Mouse (Mus musculus): ENCODE results near the gene Wars. TPM values are rescaled to one million over a fixed set of nuclear protein-coding genes. Genes with fewer than 3 reads are reported as not detected.

Gene Wars
- polyA plus RNA-seq, 1 experiment from 2014 or later: 103 TPM

GRCm38 (mm10) chr12:108928249-108928648 is 34.3 kb upstream of the Wars start:
- Histone ChIP-seq H3K27me3 (no peaks in the 10 kb centered on the region), H3K36me3 (ENCODE audit: poor library complexity, severe bottlenecking) (no peaks in the 10 kb centered on the region), H3K4me1 (peaks cover 20% of the 10 kb centered on the region), H3K9me3 (replicated peaks) (no peaks in the 10 kb centered on the region), H3K4me3 (no peak overlapping the region), H3K27ac (no peak overlapping the region), H3K9ac (no peak overlapping the region), H3K4me2 (no peak overlapping the region)
- ATAC-seq: no peak
- 88% methylated on average over 2 of the region's 2 CpGs for WGBS

GRCm38 (mm10) chr12:108926606-108927111 is 32.7 kb upstream of the Wars start:
- no peaks in the 10 kb centered on the region for H3K36me3 ChIP-seq (ENCODE audit: poor library complexity, severe bottlenecking)
- H3K9me3 ChIP-seq (replicated peaks): no peaks in the 10 kb centered on the region
- H3K4me1 ChIP-seq: peaks cover 10% of the 10 kb centered on the region
- WGBS: 68% methylated on average over 9 of the region's 11 CpGs
- no peak overlapping the region for H3K4me2 ChIP-seq
- H3K27me3 ChIP-seq: no peaks in the 10 kb centered on the region
- H3K9ac ChIP-seq: no peak overlapping the region
- no peak for ATAC-seq
- no peak overlapping the region for H3K4me3 ChIP-seq
- H3K27ac ChIP-seq: no peak overlapping the region

- no peak overlapping the region for H3K4me2 ChIP-seq
These were observed 24.8 kb upstream of the Wars start for GRCm38 (mm10) chr12:108918753-108919152.

GRCm38 (mm10) chr12:108917509-108917908 is 23.5 kb upstream of the Wars start:
- Histone ChIP-seq H3K4me2 (peak overlapping the region; percentile 22), H3K9me3 (replicated peaks) (no peaks in the 10 kb centered on the region), H3K9ac (no peak overlapping the region), H3K4me3 (no peak overlapping the region), H3K36me3 (ENCODE audit: poor library complexity, severe bottlenecking) (no peaks in the 10 kb centered on the region), H3K27me3 (0 out of 2 replicates have a peak, but pooled peaks cover 4% of the 10 kb centered on the region), H3K27ac (peak overlapping the region; percentile 54), H3K4me1 (peaks cover 65% of the 10 kb centered on the region)
- 13% methylated on average over 9 of the region's 9 CpGs for WGBS
- peak; percentile 27; the same call in 1 of the 2 replicates for ATAC-seq

More at GRCm38 (mm10) chr12:108918753-108919152, 24.8 kb upstream of the Wars start:
- WGBS: 71% methylated on average over 4 of the region's 4 CpGs
- H3K27ac ChIP-seq: peak overlapping the region; percentile 37; the same call in 1 of the 2 replicates
- no peak for ATAC-seq
- 0 out of 2 replicates have a peak, but pooled peaks cover 4% of the 10 kb centered on the region for H3K27me3 ChIP-seq
- H3K4me3 ChIP-seq: no peak overlapping the region
- no peaks in the 10 kb centered on the region for H3K9me3 ChIP-seq (replicated peaks)
- peaks cover 55% of the 10 kb centered on the region for H3K4me1 ChIP-seq
- no peak overlapping the region for H3K9ac ChIP-seq
- H3K36me3 ChIP-seq (ENCODE audit: poor library complexity, severe bottlenecking): no peaks in the 10 kb centered on the region

- Histone ChIP-seq H3K9me3 (replicated peaks) (no peaks in the 10 kb centered on the region), H3K36me3 (ENCODE audit: poor library complexity, severe bottlenecking) (no peaks in the 10 kb centered on the region), H3K4me1 (peaks cover 70% of the 10 kb centered on the region), H3K27me3 (0 out of 2 replicates have a peak, but pooled peaks cover 4% of the 10 kb centered on the region), H3K27ac (peak overlapping the region; percentile 32; the same call in 1 of the 2 replicates), H3K4me2 (no peak overlapping the region), H3K9ac (no peak overlapping the region), H3K4me3 (no peak overlapping the region)
- WGBS: 30% methylated on average over 7 of the region's 7 CpGs
- ATAC-seq: peak; percentile 66
These were observed 22.6 kb upstream of the Wars start for GRCm38 (mm10) chr12:108916447-108917042.

- ATAC-seq: peak; percentile 76
- H3K27me3 ChIP-seq: 0 out of 2 replicates have a peak, but pooled peaks cover 4% of the 10 kb centered on the region
- H3K36me3 ChIP-seq (ENCODE audit: poor library complexity, severe bottlenecking): no peaks in the 10 kb centered on the region
- H3K4me1 ChIP-seq: peaks cover 76% of the 10 kb centered on the region
- H3K9me3 ChIP-seq (replicated peaks): no peaks in the 10 kb centered on the region
- no peak overlapping the region for H3K9ac ChIP-seq
- no peak overlapping the region for H3K4me2 ChIP-seq
- H3K27ac ChIP-seq: no peak overlapping the region
- H3K4me3 ChIP-seq: no peak overlapping the region
- 9% methylated on average over 6 of the region's 6 CpGs for WGBS
These were observed 21.9 kb upstream of the Wars start for GRCm38 (mm10) chr12:108915893-108916292.

- ATAC-seq: no peak
- Histone ChIP-seq H3K9ac (peak overlapping the region; percentile 12), H3K4me2 (no peak overlapping the region), H3K27me3 (0 out of 2 replicates have a peak, but pooled peaks cover 4% of the 10 kb centered on the region), H3K9me3 (replicated peaks) (no peaks in the 10 kb centered on the region), H3K4me3 (no peak overlapping the region), H3K36me3 (ENCODE audit: poor library complexity, severe bottlenecking) (no peaks in the 10 kb centered on the region), H3K27ac (peak overlapping the region; percentile 32; the same call in 1 of the 2 replicates), H3K4me1 (peaks cover 83% of the 10 kb centered on the region)
- 62% methylated on average over 12 of the region's 12 CpGs for WGBS
These were observed 20.9 kb upstream of the Wars start for GRCm38 (mm10) chr12:108914709-108915340.

GRCm38 (mm10) chr12:108914198-108914597 is 20.2 kb upstream of the Wars start:
- WGBS: 27% methylated on average over 3 of the region's 3 CpGs
- no peak overlapping the region for H3K4me3 ChIP-seq
- no peaks in the 10 kb centered on the region for H3K36me3 ChIP-seq (ENCODE audit: poor library complexity, severe bottlenecking)
- no peak overlapping the region for H3K4me2 ChIP-seq
- no peaks in the 10 kb centered on the region for H3K9me3 ChIP-seq (replicated peaks)
- peak overlapping the region; percentile 12; the same call in 1 of the 2 replicates for H3K9ac ChIP-seq
- H3K27me3 ChIP-seq: 0 out of 2 replicates have a peak, but pooled peaks cover 4% of the 10 kb centered on the region
- peaks cover 83% of the 10 kb centered on the region for H3K4me1 ChIP-seq
- peak overlapping the region; percentile 32; the same call in 1 of the 2 replicates for H3K27ac ChIP-seq
- no peak for ATAC-seq

- no peak for ATAC-seq
- Histone ChIP-seq H3K4me1 (peaks cover 73% of the 10 kb centered on the region), H3K27ac (no peak overlapping the region), H3K27me3 (0 out of 2 replicates have a peak, but pooled peaks cover 4% of the 10 kb centered on the region), H3K9ac (no peak overlapping the region), H3K4me3 (no peak overlapping the region), H3K9me3 (replicated peaks) (no peaks in the 10 kb centered on the region), H3K4me2 (no peak overlapping the region), H3K36me3 (ENCODE audit: poor library complexity, severe bottlenecking) (no peaks in the 10 kb centered on the region)
- WGBS: 93% methylated on average over 2 of the region's 2 CpGs
These were observed 18.5 kb upstream of the Wars start for GRCm38 (mm10) chr12:108912442-108912841.

GRCm38 (mm10) chr12:108909846-108910433 is 16.0 kb upstream of the Wars start:
- Histone ChIP-seq H3K27ac (no peak overlapping the region), H3K4me1 (peaks cover 73% of the 10 kb centered on the region)
- WGBS: 87% methylated on average over 8 of the region's 8 CpGs

GRCm38 (mm10) chr12:108906398-108906797 is 12.4 kb upstream of the Wars start:
- Histone ChIP-seq H3K9me3 (replicated peaks) (no peaks in the 10 kb centered on the region), H3K36me3 (ENCODE audit: poor library complexity, severe bottlenecking) (no peaks in the 10 kb centered on the region), H3K27ac (peak overlapping the region; percentile 68; the same call in 1 of the 2 replicates), H3K4me3 (no peak overlapping the region), H3K4me2 (no peak overlapping the region), H3K4me1 (peaks cover 56% of the 10 kb centered on the region), H3K9ac (no peak overlapping the region), H3K27me3 (no peaks in the 10 kb centered on the region)
- ATAC-seq: peak; percentile 37; the same call in 1 of the 2 replicates
- WGBS: 43% methylated on average over 12 of the region's 12 CpGs

More at GRCm38 (mm10) chr12:108909846-108910433, 16.0 kb upstream of the Wars start:
- Histone ChIP-seq H3K9me3 (replicated peaks) (no peaks in the 10 kb centered on the region), H3K36me3 (ENCODE audit: poor library complexity, severe bottlenecking) (no peaks in the 10 kb centered on the region), H3K4me3 (no peak overlapping the region), H3K9ac (no peak overlapping the region), H3K27me3 (0 out of 2 replicates have a peak, but pooled peaks cover under 1% of the 10 kb centered on the region), H3K4me2 (no peak overlapping the region)
- ATAC-seq: no peak

Data from forebrain, embryonic 13.5 days (tissue).